ENCODE assay signal across 8 mouse cellular contexts in the genomic region with DNA sequence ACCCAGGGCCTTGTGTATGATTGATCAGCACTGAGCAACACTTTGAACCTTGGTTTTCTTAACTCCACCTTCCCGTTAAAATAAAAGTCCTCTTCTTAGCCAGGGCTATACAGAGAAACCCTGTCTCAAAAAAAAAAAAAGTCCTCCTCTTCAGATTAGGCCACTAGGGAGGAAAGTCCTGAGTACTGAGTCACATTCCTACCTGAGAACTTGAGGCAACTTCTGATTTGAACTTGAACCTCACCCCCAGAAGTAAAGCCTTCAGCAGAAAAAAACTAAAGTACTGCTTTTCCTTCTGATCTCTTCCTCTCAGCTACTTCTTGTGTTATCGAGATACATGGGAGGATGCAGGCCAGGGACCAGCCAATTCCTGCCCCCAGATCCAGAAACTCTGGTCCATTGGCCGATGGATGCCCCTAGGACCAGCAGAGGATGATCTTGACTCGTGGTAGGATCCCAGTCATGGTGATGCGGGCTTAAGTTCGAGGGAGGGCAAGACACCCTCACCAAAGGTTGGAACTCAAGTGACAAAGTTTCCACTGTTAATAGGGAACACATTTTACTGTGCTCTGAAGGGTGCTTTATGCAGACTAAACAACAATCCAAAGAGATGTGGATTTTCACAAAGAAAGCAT. TPM values are rescaled to one million over a fixed set of nuclear protein-coding genes. Genes with fewer than 3 reads are reported as not detected.
DNase-seq lines count a peak whose midpoint lies in the region; ATAC-seq and TF ChIP-seq lines count a peak whose summit lies in the region.

No protein-coding gene starts in this region.

- H3K4me3 ChIP-seq in liver, adult 2 months (ENCODE audit: insufficient read depth, low read depth, low read length): peak overlapping the region; percentile 78; the same call in 1 of the 2 replicates
- peak overlapping the region; percentile 57 for H3K4me3 ChIP-seq in embryonic facial prominence, embryonic 14.5 days (ENCODE audit: low read depth, low read length)
- peak overlapping the region; percentile 54 for H3K4me3 ChIP-seq in intestine, postnatal 0 days (ENCODE audit: low read depth, low read length)
- peak overlapping the region; percentile 44 for H3K4me3 ChIP-seq in neural tube, embryonic 14.5 days (ENCODE audit: low read depth, low read length)

- H3K36me3 ChIP-seq in liver, adult 2 months (ENCODE audit: control insufficient read depth, insufficient read depth, low read length): no peaks in the 10 kb centered on the region
- peaks cover 37% of the 10 kb centered on the region for H3K36me3 ChIP-seq in embryonic facial prominence, embryonic 14.5 days (ENCODE audit: control insufficient read depth, insufficient read depth, low read length)
- peaks cover 6% of the 10 kb centered on the region; the same call in 1 of the 2 replicates for H3K36me3 ChIP-seq in intestine, postnatal 0 days (ENCODE audit: control insufficient read depth, insufficient read depth)
- H3K36me3 ChIP-seq in neural tube, embryonic 14.5 days (ENCODE audit: control insufficient read depth, insufficient read depth, low read length): peaks cover 5% of the 10 kb centered on the region; the same call in 1 of the 2 replicates

- no peak overlapping the region for H3K9ac ChIP-seq in liver, adult 2 months (ENCODE audit: low read depth, low read length)
- H3K9ac ChIP-seq in embryonic facial prominence, embryonic 14.5 days (ENCODE audit: low read depth, low read length): peak overlapping the region; percentile 67
- peak overlapping the region; percentile 55; the same call in 1 of the 2 replicates for H3K9ac ChIP-seq in intestine, postnatal 0 days (ENCODE audit: low read depth, low read length)
- no peak overlapping the region for H3K9ac ChIP-seq in neural tube, embryonic 14.5 days (replicated peaks; ENCODE audit: low read depth, low read length)

- peak; percentile 25 for DNase-seq in liver, adult 2 months (ENCODE audit: extremely low read depth, low read depth, low spot score)
- DNase-seq in liver: no peak
- DNase-seq in embryonic facial prominence, embryonic 14.5 days (ENCODE audit: low spot score): no peak
- no peak for DNase-seq in left cerebral cortex, adult 18-20 months (ENCODE audit: low spot score in 2 of 2)
- DNase-seq in right cerebral cortex, postnatal 14 days: no peak
- DNase-seq in Muller cell, postnatal 12 days (ENCODE audit: inconsistent ontology term): no peak

- 52% methylated on average over 6 of the region's 6 CpGs for WGBS in liver, adult 2 months
- WGBS in embryonic facial prominence, embryonic 14.5 days: 65% methylated on average over 6 of the region's 6 CpGs
- 70% methylated on average over 6 of the region's 6 CpGs for WGBS in intestine, postnatal 0 days
- WGBS in neural tube, embryonic 14.5 days: 78% methylated on average over 6 of the region's 6 CpGs

- H3K79me2 ChIP-seq in liver, adult 2 months (ENCODE audit: control insufficient read depth, insufficient read depth, low read length): no peaks in the 10 kb centered on the region

- no peak for TF ChIP-seq POLR2A in liver, adult 2 months (IDR thresholded peaks at IDR 0.05; ENCODE audit: extremely low read depth, insufficient read depth, low read length)

- H3K4me2 ChIP-seq in embryonic facial prominence, embryonic 14.5 days (ENCODE audit: low read depth, low read length): peak overlapping the region; percentile 97
- peak overlapping the region; percentile 93 for H3K4me2 ChIP-seq in intestine, postnatal 0 days (replicated peaks; ENCODE audit: low read depth)
- peak overlapping the region; percentile 94 for H3K4me2 ChIP-seq in neural tube, embryonic 14.5 days (ENCODE audit: low read depth, low read length)

- ATAC-seq in embryonic facial prominence, embryonic 14.5 days (ENCODE audit: low read depth): no peak
- 0 out of 2 replicates have a peak, but pooled peaks have one; percentile 15 for ATAC-seq in intestine, postnatal 0 days
- no peak for ATAC-seq in neural tube, embryonic 14.5 days (ENCODE audit: low read depth)

- H3K4me1 ChIP-seq in liver, adult 2 months (ENCODE audit: control insufficient read depth, insufficient read depth, low read length): peaks cover 25% of the 10 kb centered on the region
- H3K4me1 ChIP-seq in embryonic facial prominence, embryonic 14.5 days (ENCODE audit: control insufficient read depth, insufficient read depth, low read length): peaks cover 14% of the 10 kb centered on the region
- peaks cover 4% of the 10 kb centered on the region; the same call in 1 of the 2 replicates for H3K4me1 ChIP-seq in intestine, postnatal 0 days (replicated peaks; ENCODE audit: control insufficient read depth, insufficient read depth, low read length)
- H3K4me1 ChIP-seq in neural tube, embryonic 14.5 days (ENCODE audit: control insufficient read depth, insufficient read depth, low read length): peaks cover 17% of the 10 kb centered on the region

- H3K27me3 ChIP-seq in liver, adult 2 months (ENCODE audit: control insufficient read depth, insufficient read depth, low read length): no peaks in the 10 kb centered on the region
- H3K27me3 ChIP-seq in embryonic facial prominence, embryonic 14.5 days (replicated peaks; ENCODE audit: control insufficient read depth, insufficient read depth, low read length): no peaks in the 10 kb centered on the region
- no peaks in the 10 kb centered on the region for H3K27me3 ChIP-seq in intestine, postnatal 0 days (replicated peaks; ENCODE audit: control insufficient read depth, insufficient read depth, low read length)
- 0 out of 2 replicates have a peak, but pooled peaks cover 6% of the 10 kb centered on the region for H3K27me3 ChIP-seq in neural tube, embryonic 14.5 days (ENCODE audit: control insufficient read depth, insufficient read depth, low read length)

- no peaks in the 10 kb centered on the region for H3K9me3 ChIP-seq in embryonic facial prominence, embryonic 14.5 days (ENCODE audit: control insufficient read depth, low read length)
- H3K9me3 ChIP-seq in intestine, postnatal 0 days (ENCODE audit: control insufficient read depth): no peaks in the 10 kb centered on the region
- H3K9me3 ChIP-seq in neural tube, embryonic 14.5 days (ENCODE audit: control insufficient read depth, low read length): no peaks in the 10 kb centered on the region

- TF ChIP-seq CTCF in liver, adult 2 months (IDR thresholded peaks at IDR 0.05; ENCODE audit: low read depth, low read length): no peak
- TF ChIP-seq CTCF in intestine, postnatal 0 days (IDR thresholded peaks at IDR 0.05; ENCODE audit: low read depth): no peak

- H3K27ac ChIP-seq in liver, adult 2 months (replicated peaks; ENCODE audit: insufficient read depth, low read depth, low read length): 0 out of 2 replicates have a peak overlapping the region, but pooled peaks have one; percentile 93
- peak overlapping the region; percentile 91 for H3K27ac ChIP-seq in embryonic facial prominence, embryonic 14.5 days (replicated peaks; ENCODE audit: low read depth, low read length)
- H3K27ac ChIP-seq in intestine, postnatal 0 days (ENCODE audit: low read depth, low read length): peak overlapping the region; percentile 51; the same call in 1 of the 2 replicates
- no peak overlapping the region for H3K27ac ChIP-seq in neural tube, embryonic 14.5 days (ENCODE audit: low read depth, low read length)

RNA-seq across cellular contexts. Expression of gene 1700067K01Rik, which starts 2.4 kb away (rescaled TPM):
- total RNA-seq in liver, adult 2 months (2014; rRNA removed): 0.20 and 0.46 TPM in 2 replicates
- polyA plus RNA-seq in liver, adult 2 months (2012; rRNA removed): 0.11 and 0.26 TPM in 2 replicates
- polyA plus RNA-seq in embryonic facial prominence, embryonic 14.5 days (2014; fragmentation: Nextera tagmentation; extraction: Ambion mirVana): 0.77 and 1.1 TPM in 2 replicates
- polyA plus RNA-seq in intestine, postnatal 0 days (2015; fragmentation: Nextera tagmentation; extraction: Ambion mirVana): 0.68 and 0.86 TPM in 2 replicates
- 0.86 and 0.95 TPM in 2 replicates for polyA plus RNA-seq in neural tube, embryonic 14.5 days (2014; fragmentation: Nextera tagmentation; extraction: Ambion mirVana)
- under 1 TPM; 0.42 to 0.53 TPM for total RNA-seq in left cerebral cortex, adult 18-20 months (2021)

RNA-seq across cellular contexts. Expression of gene Samd1, which starts 6.3 kb away (rescaled TPM):
- total RNA-seq in liver, adult 2 months (2014; rRNA removed): 4.0 and 7.2 TPM in 2 replicates
- 11.9 and 12.2 TPM in 2 replicates for polyA plus RNA-seq in liver, adult 2 months (2012; rRNA removed)
- polyA plus RNA-seq in embryonic facial prominence, embryonic 14.5 days (2014; fragmentation: Nextera tagmentation; extraction: Ambion mirVana): 15.9 and 18.5 TPM in 2 replicates
- polyA plus RNA-seq in intestine, postnatal 0 days (2015; fragmentation: Nextera tagmentation; extraction: Ambion mirVana): 3.5 and 4.5 TPM in 2 replicates
- 13.6 and 14.8 TPM in 2 replicates for polyA plus RNA-seq in neural tube, embryonic 14.5 days (2014; fragmentation: Nextera tagmentation; extraction: Ambion mirVana)
- total RNA-seq in left cerebral cortex, adult 18-20 months (2021): 10 to 100 TPM; 45.1 to 45.4 TPM

RNA-seq across cellular contexts. Expression of gene 2210011C24Rik, which starts 8.2 kb away (rescaled TPM):
- total RNA-seq in liver, adult 2 months (2014; rRNA removed): 0.20 and 0.28 TPM in 2 replicates
- 0.21 and 0.34 TPM in 2 replicates for polyA plus RNA-seq in liver, adult 2 months (2012; rRNA removed)
- 0.66 and 1.4 TPM in 2 replicates for polyA plus RNA-seq in embryonic facial prominence, embryonic 14.5 days (2014; fragmentation: Nextera tagmentation; extraction: Ambion mirVana)
- polyA plus RNA-seq in intestine, postnatal 0 days (2015; fragmentation: Nextera tagmentation; extraction: Ambion mirVana): 4.5 and 4.7 TPM in 2 replicates
- polyA plus RNA-seq in neural tube, embryonic 14.5 days (2014; fragmentation: Nextera tagmentation; extraction: Ambion mirVana): 1.9 TPM in 1 of 2 replicates, not detected in the other
- total RNA-seq in left cerebral cortex, adult 18-20 months (2021): under 1 TPM in 1 of 2 experiments, not detected in 1; 0.61 TPM

RNA-seq across cellular contexts. Expression of gene Palm3, which starts 17.5 kb away (rescaled TPM):
- not detected in 2 replicates for total RNA-seq in liver, adult 2 months (2014; rRNA removed)
- polyA plus RNA-seq in liver, adult 2 months (2012; rRNA removed): not detected in 2 replicates
- polyA plus RNA-seq in embryonic facial prominence, embryonic 14.5 days (2014; fragmentation: Nextera tagmentation; extraction: Ambion mirVana): 3.3 and 3.6 TPM in 2 replicates
- 0.30 and 0.39 TPM in 2 replicates for polyA plus RNA-seq in intestine, postnatal 0 days (2015; fragmentation: Nextera tagmentation; extraction: Ambion mirVana)
- polyA plus RNA-seq in neural tube, embryonic 14.5 days (2014; fragmentation: Nextera tagmentation; extraction: Ambion mirVana): 5.1 and 5.2 TPM in 2 replicates
- total RNA-seq in left cerebral cortex, adult 18-20 months (2021): 1 to 10 TPM; 1.8 to 2.7 TPM

RNA-seq across cellular contexts. Expression of gene Prkaca, which starts 30.9 kb away (rescaled TPM):
- 23.0 and 24.9 TPM in 2 replicates for total RNA-seq in liver, adult 2 months (2014; rRNA removed)
- polyA plus RNA-seq in liver, adult 2 months (2012; rRNA removed): 47.8 and 56.5 TPM in 2 replicates
- 208 and 247 TPM in 2 replicates for polyA plus RNA-seq in embryonic facial prominence, embryonic 14.5 days (2014; fragmentation: Nextera tagmentation; extraction: Ambion mirVana)
- 70.7 and 72.5 TPM in 2 replicates for polyA plus RNA-seq in intestine, postnatal 0 days (2015; fragmentation: Nextera tagmentation; extraction: Ambion mirVana)
- 175 and 181 TPM in 2 replicates for polyA plus RNA-seq in neural tube, embryonic 14.5 days (2014; fragmentation: Nextera tagmentation; extraction: Ambion mirVana)
- total RNA-seq in left cerebral cortex, adult 18-20 months (2021): 100 to 1,000 TPM; 259 to 269 TPM

Comparison
In these comparisons a context has a peak if more than half of its experiments do, and no peak if none do; other contexts are left out.
1. H3K9ac ChIP-seq: peak in embryonic facial prominence, embryonic 14.5 days (single experiment) and intestine, postnatal 0 days (single experiment); none in liver, adult 2 months (single experiment) and neural tube, embryonic 14.5 days (single experiment).
2. Peak in every context shown above with its lines, with median percentiles within 50 percentile points of each other: H3K4me3 ChIP-seq and H3K4me2 ChIP-seq.